Mouse (Mus musculus) activated CD4-positive, CD25-positive, alpha-beta regulatory T cell, adult 9 weeks (primary cell): ENCODE results near the gene 9130409I23Rik. TPM values are rescaled to one million over a fixed set of nuclear protein-coding genes. Genes with fewer than 3 reads are reported as not detected.

Experiments used
- polyA plus RNA-seq: library from polyadenylated mRNA; unstranded; fragments of 100-300 nt; shearing (Covaris generic); gene quantifications from one replicate; pipeline ENCODE4 v1.2.1, GENCODE M21; 2017

The 9130409I23Rik gene
- not detected for polyA plus RNA-seq

DNA sequence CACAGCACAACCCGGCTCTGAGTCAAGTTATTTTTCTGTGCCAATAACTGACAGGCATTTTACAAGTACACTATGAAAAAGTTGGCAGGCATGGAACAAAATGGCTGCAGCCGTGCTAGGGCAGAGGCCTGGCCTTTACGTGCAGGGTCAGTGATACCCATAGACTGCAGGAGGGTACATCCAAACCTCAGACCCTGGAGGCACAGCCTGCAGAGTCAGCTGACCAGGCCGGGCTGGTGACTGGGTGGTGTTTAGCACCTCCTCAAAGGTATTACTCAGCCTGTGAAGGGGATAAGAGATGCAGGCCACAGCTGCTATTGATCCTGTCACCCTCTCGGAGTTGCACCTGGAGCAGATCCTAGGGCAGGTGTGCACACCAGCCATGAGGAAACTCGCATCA is at the start of gene 9130409I23Rik:
TSS of gene 9130409I23Rik (plus strand) at position 301 of the 400 bp plus-strand sequence.

DNA sequence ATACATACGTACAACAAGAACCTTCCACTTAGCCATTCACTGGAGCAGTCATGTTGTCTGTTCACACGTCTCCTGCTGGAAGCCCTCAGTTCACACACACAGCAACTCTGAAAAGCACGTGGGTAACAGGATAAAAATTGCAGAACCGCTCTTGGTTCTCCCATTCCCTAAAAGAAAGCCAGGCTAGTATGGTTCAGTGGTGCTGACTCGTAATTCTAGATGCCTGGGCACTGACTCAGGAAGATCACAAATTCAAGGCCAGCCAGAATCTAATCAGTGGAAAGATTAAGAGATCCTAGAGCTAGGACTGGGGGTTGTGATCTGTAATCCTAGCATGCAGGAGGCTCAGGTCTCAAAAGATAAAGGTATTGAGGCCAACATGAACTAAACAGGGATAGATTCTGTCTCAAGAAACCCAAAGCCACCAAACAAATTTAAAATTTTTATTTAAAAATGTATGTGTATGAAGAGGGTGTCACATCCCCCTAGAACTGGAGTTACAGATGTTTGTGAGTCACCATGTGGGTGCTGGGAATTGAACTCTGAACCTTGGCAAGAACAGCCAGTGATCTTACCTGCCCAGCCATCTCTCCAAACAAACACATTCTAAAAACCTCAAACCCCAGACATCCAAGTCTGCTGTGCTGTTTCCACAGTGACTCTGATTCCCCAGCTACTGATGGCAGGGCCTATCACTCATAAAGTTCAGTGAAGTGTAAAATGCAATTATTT is 30.1 kb upstream of the 9130409I23Rik start, which contains the start of gene Ephx1:
TSS of gene Ephx1 (minus strand) at position 149 of the 732 bp plus-strand sequence.

Other genes starting within 250 kb of the 9130409I23Rik start
- 1,322 TPM for gene H3f3a, start 237.3 kb upstream of the 9130409I23Rik start, polyA plus RNA-seq
- gene Sde2, start 200.1 kb upstream of the 9130409I23Rik start, polyA plus RNA-seq, result 53.1 TPM
- gene Lefty2, start 158.1 kb upstream of the 9130409I23Rik start, polyA plus RNA-seq, result not detected
- 97.6 TPM for gene Pycr2, start 146.9 kb upstream of the 9130409I23Rik start, polyA plus RNA-seq
- gene Lefty1, start 116.2 kb upstream of the 9130409I23Rik start, polyA plus RNA-seq, result 0.45 TPM
- 49.0 TPM for gene Tmem63a, start 108.9 kb upstream of the 9130409I23Rik start, polyA plus RNA-seq
- 358 TPM for gene Ephx1, start 30.3 kb upstream of the 9130409I23Rik start, polyA plus RNA-seq
- gene Nvl, start 93.0 kb downstream of the 9130409I23Rik start, polyA plus RNA-seq, result 28.4 TPM
- 89.2 TPM for gene Cnih4, start 93.5 kb downstream of the 9130409I23Rik start, polyA plus RNA-seq
- 27.7 TPM for gene Wdr26, start 160.8 kb downstream of the 9130409I23Rik start, polyA plus RNA-seq